Mouse (Mus musculus): ENCODE measurements around the gene Hormad2.

The Hormad2 gene

DNA sequence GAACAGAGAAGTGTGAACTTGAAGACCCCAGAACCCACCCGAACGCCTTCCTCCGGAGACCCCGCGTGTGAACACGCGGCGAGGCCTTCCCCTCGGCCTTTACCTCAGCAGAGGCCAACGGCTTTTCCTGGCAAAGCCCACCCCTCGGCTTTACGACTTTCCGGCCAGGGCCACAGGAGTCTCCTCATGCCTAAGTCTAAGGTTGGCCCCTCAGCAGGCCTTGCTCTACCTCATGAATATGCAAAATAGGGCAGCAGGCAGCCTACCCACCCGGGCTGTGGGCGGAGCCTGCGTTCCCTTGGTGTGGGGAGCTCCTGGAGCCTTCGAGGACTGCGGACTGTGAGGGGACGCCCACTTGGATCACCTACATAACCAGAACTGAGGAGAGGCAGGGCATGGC, at the start of gene Hormad2:
Gene Hormad2, minus strand, starts transcription at position 128 of the 400 bp plus-strand sequence.
- DNase-seq (ENCODE audit: low spot score), result no peak

- DNase-seq (ENCODE audit: low spot score), result no peak
Measured at GRCm38 (mm10) chr11:4489207-4489606, 48.3 kb upstream of the Hormad2 start.

DNA sequence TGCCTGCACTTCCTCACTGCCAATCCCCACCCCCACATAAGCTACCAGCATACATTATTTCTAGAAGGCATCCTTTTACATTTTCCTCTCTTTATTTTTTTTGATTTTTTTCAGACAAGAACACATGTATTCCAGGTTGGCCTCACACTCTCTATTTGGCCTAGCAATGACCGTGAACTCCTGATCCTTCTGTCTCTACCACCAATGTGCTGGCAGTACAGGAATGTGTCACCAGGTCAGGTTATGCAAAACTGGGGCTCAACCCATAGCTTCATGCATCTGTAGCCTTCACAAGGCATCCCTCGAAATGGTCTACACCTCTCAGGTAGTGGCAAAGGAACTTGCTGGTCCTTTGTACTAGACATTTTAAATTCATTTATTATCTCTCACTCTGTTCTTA, 47.9 kb upstream of the Hormad2 start:
- DNase-seq (ENCODE audit: low spot score), result no peak

DNA sequence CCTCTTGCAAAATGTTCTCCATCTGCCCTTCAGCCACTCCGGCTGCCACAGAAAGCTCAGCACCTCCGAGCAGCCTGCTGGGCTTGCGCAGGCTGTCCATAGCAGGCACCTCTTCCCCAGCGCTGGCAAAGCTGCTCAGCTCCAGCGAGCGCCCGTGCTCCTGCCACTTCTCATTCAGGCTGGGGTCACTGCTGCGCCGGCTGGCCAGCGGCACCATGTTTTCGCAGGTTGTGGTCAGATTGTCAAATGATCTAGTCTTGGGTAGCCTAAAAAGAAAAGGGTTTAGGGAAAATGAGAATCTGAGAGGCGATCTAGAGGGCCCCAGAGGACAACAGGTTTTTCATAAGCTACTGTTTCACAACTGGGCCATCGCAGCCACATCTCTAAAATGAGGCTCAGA, 47.5 kb upstream of the Hormad2 start:
- DNase-seq (ENCODE audit: low spot score), result no peak

DNA sequence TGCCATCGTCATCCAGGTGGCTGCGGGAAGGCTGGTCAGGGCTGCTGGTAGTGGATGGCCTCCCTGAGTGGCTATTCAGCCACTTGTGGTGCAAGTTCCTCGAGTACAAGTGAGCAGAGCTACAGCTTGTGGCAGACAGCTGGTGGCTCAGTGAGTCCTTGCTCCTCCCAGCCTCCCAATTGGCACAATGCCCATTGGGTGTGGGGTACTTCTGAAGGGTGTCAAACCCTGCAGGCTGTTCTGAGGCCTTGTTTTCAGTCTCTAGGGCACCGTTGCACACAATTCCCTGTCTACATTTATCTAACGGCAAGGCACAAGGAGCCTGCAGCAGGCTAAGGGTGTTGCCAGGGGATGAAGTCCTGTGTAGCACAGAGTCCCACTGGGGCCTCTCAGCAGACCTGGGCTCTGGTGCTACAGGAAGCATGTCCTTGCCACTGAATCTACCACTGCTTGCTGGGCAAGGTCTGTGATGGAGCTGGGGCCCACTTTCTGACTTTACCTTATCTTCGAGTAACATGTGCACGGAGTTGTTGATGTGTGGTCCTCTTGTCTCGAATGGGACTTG, 46.6 kb upstream of the Hormad2 start:
- no peak for DNase-seq (ENCODE audit: low spot score)

DNA sequence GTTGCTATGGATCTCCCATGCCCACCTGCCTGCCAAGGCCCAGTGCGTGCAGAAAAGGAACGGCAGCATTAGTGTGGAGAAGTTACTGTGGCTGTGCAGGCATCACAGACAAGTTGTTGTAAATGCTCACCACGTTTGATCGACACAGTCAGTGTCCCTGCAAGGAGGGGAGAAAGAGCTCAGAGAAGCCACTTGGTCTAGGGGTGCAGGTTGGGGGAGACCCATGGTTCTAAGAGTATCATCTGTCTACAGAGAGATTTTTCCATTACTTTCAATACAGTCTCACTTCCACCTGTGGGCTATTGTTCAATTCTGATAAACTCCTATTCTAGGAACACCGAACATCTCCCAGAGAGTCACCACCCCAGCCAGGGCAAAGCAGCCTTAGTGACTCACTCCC, 43.6 kb upstream of the Hormad2 start:
- DNase-seq (ENCODE audit: low spot score), result no peak

DNA sequence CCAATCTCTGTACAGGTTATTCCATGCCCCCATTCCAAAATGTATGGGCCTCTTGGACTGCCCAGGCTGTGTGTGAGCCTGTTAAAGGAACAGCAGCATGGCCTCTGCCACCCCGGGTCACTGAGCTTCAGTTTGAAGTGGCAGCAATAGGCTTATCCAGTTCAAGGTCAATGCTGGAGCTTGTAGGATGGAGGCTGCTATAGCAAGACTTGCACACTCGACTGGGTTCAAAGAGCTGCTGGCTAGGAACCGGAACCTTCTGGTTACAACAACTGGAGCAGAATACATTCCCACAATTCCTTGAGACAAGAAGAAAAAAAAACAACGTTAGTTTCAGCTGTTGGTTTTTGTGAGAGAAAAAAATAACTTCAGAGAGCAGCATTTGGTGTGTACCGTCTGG, 41.7 kb upstream of the Hormad2 start:
- DNase-seq (ENCODE audit: low spot score), result no peak

- no peak for DNase-seq (ENCODE audit: low spot score)
Measured at GRCm38 (mm10) chr11:4476184-4476697, 35.3 kb upstream of the Hormad2 start.

- no peak for DNase-seq (ENCODE audit: low spot score)
Measured at GRCm38 (mm10) chr11:4472464-4473179, 31.7 kb upstream of the Hormad2 start.

- no peak for DNase-seq (ENCODE audit: low spot score)
Measured at GRCm38 (mm10) chr11:4471734-4472133, 30.8 kb upstream of the Hormad2 start.

DNA sequence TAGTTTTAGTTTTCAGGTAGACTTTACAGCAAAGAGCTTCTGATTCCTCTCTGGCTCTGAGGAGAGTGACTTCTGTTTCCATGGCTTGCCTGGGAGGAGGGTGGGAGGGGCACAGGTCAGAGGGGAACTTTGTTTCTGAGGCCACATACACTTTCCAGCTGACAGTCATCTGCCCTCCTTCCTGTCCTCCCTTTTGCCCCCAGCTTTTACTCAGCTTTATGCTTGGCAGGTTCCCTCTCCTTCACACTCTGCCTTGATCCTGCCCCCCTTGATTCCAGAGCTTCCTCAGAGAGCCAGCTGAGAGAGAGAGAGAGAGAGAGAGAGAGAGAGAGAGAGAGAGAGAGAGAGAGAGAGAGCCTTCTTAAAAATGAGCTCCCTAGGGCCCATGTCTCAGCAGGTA, 30.3 kb upstream of the Hormad2 start:
- DNase-seq (ENCODE audit: low spot score), result no peak

DNA sequence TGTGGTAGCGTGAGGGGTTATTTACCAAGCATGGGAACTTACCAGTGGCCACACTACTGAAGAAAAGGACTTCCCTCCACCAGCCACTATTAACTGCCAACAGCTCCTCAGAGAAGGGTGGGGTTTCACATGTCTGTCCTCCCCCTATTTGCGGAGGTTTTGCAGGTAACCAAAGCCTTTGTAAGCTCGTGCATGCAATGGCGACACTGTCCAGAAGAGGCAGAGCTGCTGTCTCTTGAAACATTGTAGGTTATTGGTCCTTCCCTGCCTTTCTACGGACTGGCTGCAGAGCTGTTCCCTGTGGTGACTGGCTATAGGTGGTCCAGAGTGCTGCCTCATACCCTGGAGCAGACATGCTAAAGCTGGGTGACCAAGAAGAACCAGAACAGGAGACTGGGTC, 28.2 kb upstream of the Hormad2 start:
- no peak for DNase-seq (ENCODE audit: low spot score)

GRCm38 (mm10) chr11:4467436-4467835, 26.5 kb upstream of the Hormad2 start:
- no peak for DNase-seq (ENCODE audit: low spot score)

DNA sequence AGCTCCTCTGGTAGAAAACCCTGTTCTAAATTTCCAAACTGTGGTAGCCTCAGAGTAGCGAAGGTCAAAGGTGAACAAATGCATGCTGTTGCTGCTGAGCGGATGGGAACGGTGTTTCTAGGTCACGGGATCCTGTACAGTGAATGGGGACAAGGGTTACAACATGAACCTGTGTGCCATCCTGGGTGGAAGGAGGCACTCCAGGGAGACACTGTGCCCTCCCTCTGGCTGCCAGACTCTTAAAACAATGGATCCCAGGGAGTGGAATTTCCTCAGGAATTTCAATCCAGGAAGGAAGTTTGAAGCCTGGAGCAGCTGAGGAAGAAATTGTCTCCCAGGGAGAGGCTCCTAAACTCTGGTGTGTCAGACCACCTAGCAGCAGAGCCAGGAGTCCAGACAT, 25.3 kb upstream of the Hormad2 start:
- DNase-seq (ENCODE audit: low spot score), result no peak

DNA sequence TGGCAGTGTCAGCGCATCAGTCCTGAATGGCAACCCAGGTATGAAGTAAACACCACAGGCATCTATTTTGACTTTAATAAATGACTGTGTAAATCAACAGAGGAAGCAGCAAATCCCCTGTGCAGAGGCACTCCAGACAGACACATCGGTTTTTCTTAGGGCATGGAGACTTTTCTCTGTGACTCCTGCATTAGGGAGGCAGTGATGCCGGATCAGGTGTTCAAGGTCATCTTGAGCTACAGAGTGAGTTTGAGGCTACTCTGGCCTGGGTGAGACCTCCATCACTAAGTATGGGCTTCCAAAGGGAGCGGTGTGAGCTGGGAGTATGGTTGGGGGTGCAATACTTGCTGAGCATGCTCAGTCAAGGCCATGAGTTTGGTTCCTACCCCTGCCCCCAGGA, 23.7 kb upstream of the Hormad2 start:
- no peak for DNase-seq (ENCODE audit: low spot score)

DNA sequence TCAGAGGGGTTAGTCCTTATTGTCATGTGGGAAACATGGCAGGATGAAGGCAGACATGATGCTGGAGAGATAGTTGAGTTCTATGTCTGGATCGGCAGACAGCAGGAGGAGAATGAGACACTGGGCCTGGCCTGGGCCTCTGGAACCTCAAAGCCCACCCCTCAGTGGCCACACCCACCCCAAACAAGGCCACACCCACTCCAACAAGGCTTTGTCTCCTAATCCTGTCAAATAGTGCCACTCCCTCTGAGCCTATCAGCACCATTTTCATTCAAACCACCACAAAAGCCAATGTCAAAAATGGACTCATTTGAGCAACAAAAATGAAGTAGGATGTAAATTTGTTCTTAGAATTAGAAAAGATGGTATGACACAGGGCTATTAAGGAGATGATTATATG, 23.3 kb upstream of the Hormad2 start:
- no peak for DNase-seq (ENCODE audit: low spot score)

- no peak for DNase-seq (ENCODE audit: low spot score)
Measured at GRCm38 (mm10) chr11:4462868-4463267, 22.0 kb upstream of the Hormad2 start.

DNA sequence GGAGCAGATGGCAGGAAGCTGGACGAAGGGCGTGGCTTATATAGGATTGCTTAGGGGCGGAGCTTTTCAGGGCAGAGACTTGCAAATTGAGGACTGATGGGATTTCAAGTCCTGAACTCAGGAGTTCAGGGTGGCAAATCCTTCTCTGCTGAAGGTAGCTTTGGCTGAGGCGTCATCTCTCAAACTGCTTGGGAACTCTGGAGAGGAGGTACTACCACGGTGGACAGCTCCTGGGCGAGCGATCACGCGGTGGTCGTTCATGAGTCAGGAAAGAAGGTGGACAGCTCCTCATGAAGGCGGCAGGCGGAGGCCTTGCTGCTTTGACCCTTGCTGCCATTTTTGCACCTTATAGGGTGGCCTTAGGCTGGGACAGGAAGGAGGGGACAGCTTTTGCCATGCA, 20.2 kb upstream of the Hormad2 start:
- no peak for DNase-seq (ENCODE audit: low spot score)

GRCm38 (mm10) chr11:4460615-4461014, 19.7 kb upstream of the Hormad2 start:
- no peak for DNase-seq (ENCODE audit: low spot score)

GRCm38 (mm10) chr11:4454895-4455535, 14.1 kb upstream of the Hormad2 start:
- DNase-seq (ENCODE audit: low spot score), result no peak

DNA sequence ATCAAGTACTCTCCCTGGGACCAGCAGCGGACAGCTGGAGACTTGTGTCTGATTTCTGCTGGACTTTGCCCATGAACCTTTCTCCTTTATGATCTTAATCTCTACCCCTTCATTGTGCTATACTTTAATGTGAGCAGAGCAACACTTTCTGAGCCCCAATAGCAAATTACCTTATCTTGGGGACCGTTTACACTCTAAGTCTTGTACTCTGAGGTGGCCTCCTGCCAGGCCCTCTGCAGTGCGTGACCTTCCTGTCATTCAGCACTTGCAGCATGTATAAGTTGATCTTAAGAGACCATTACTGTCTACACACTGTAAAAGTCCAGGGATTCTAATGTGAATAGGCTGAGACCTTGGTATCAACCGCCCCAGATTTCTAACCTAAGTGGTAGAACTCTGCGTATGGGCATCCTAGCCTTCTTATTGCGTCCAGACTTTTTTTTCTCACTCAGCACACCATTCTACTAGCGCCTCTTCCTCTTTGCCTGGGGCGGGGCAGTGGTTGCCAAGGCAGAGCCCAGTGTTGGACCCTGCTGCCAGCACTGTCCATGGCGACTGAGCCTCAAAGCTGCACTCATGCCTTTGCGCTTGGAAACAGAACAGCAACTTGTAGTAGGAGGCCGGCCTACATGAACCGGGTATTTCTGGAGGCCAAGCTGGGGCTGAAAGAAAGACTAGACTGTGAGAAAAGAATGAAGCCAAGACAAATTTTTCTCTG, 11.7 kb upstream of the Hormad2 start:
- no peak for DNase-seq (ENCODE audit: low spot score)

DNA sequence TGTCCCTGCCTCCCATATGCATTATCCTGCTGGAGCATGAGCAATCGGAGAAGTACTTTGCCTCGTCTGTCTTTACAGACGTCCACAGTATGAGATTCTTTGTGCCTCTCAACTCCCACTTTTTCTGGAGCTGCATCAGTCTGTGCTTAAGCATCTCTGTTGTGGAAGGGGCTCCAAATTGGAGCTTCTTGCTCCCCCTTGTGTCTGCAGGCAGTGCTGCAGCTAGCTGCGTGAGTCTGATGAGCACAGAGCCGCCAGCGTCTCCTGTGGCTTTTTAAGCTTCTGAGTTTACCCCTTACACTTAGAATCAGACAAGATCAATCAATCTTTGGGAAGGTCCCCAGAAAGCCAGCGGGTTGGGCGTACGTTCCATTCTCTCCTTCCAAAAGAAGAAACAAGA, 10.2 kb upstream of the Hormad2 start:
- no peak for DNase-seq (ENCODE audit: low spot score)
